26 mouse cellular contexts compared by ENCODE assay signal in genomic region chr6:127979831-127980230, GRCm38 (mm10).
DNase-seq lines count a peak whose midpoint lies in the region; ATAC-seq lines count a peak whose summit lies in the region.
"Had no signal": no experiment of that assay in that cellular context is flagged by ENCODE, and none has a peak within 500 bp of the region (broad histone marks: within the 10 kb centered on the region; RNA-seq: fewer than 3 reads in every experiment).

No protein-coding gene starts in this region.

- WGBS in hindbrain, embryonic 10.5 days = 91% methylated on average over 5 of the region's 5 CpGs
- WGBS in hindbrain, embryonic 12.5 days = 91% methylated on average over 5 of the region's 5 CpGs
- 97% methylated on average over 5 of the region's 5 CpGs for WGBS in forebrain, embryonic 12.5 days

- H3K4me2 ChIP-seq in hindbrain, embryonic 12.5 days (replicated peaks) = no peak overlapping the region
- no peak overlapping the region for H3K4me2 ChIP-seq in forebrain, embryonic 12.5 days
- H3K4me2 ChIP-seq: embryonic facial prominence, embryonic 13.5 days; heart, embryonic 13.5 days; limb, embryonic 15.5 days; liver, embryonic 13.5 days had no signal

- no peak overlapping the region for H3K9ac ChIP-seq in hindbrain, embryonic 12.5 days
- H3K9ac ChIP-seq in forebrain, embryonic 12.5 days = no peak overlapping the region
- H3K9ac ChIP-seq: embryonic facial prominence, embryonic 13.5 days; heart, embryonic 13.5 days; limb, embryonic 15.5 days; liver, embryonic 13.5 days had no signal

- H3K27ac ChIP-seq in hindbrain, embryonic 10.5 days = peak overlapping the region; percentile 66
- H3K27ac ChIP-seq in hindbrain, embryonic 12.5 days = no peak overlapping the region
- no peak overlapping the region for H3K27ac ChIP-seq in forebrain, embryonic 12.5 days
- H3K27ac ChIP-seq: embryonic facial prominence, embryonic 13.5 days; forebrain, embryonic 10.5 days; limb, embryonic 15.5 days; liver, embryonic 13.5 days had no signal

- no peak for DNase-seq in hindbrain, embryonic 10.5 days (ENCODE audit: low spot score)
- peak; percentile 98 for DNase-seq in brain, adult 2 months (ENCODE audit: low read depth, low spot score)
- DNase-seq in cerebellum, adult 11-12 months = peak; percentile 98
- peak; percentile 98 for DNase-seq in cerebellum, adult 9-11 months
- no peak for DNase-seq in layer of hippocampus, postnatal 36 days
- no peak for DNase-seq in gastrocnemius, adult 8-10 months (ENCODE audit: low spot score in 2 of 2)
- DNase-seq: gastrocnemius, postnatal 14 days; heart, postnatal 10 days; kidney, adult 9 months; kidney, postnatal 10 days; layer of hippocampus, adult 9-11 months; liver, embryonic 13.5 days; lung, adult 18-20 months; lung, postnatal 4 days; midbrain, embryonic 14.5 days; thymus, postnatal 4 days had no signal

- H3K36me3 ChIP-seq in hindbrain, embryonic 10.5 days = no peaks in the 10 kb centered on the region
- H3K36me3 ChIP-seq in hindbrain, embryonic 12.5 days = no peaks in the 10 kb centered on the region
- H3K36me3 ChIP-seq in forebrain, embryonic 12.5 days (replicated peaks) = no peaks in the 10 kb centered on the region
- H3K36me3 ChIP-seq: forebrain, embryonic 10.5 days; heart, embryonic 13.5 days; limb, embryonic 15.5 days; liver, embryonic 13.5 days had no signal

- H3K9me3 ChIP-seq in hindbrain, embryonic 10.5 days = no peaks in the 10 kb centered on the region
- no peaks in the 10 kb centered on the region for H3K9me3 ChIP-seq in hindbrain, embryonic 12.5 days (replicated peaks)
- no peaks in the 10 kb centered on the region for H3K9me3 ChIP-seq in forebrain, embryonic 12.5 days
- H3K9me3 ChIP-seq: embryonic facial prominence, embryonic 13.5 days; forebrain, embryonic 10.5 days; heart, embryonic 13.5 days; limb, embryonic 15.5 days; liver, embryonic 13.5 days; megakaryocyte, embryonic 14.5 days had no signal

- H3K27me3 ChIP-seq in hindbrain, embryonic 10.5 days (ENCODE audit: insufficient read depth, poor library complexity, severe bottlenecking) = peaks cover 22% of the 10 kb centered on the region
- no peaks in the 10 kb centered on the region for H3K27me3 ChIP-seq in hindbrain, embryonic 12.5 days
- H3K27me3 ChIP-seq in forebrain, embryonic 12.5 days = 0 out of 2 replicates have a peak, but pooled peaks cover 5% of the 10 kb centered on the region
- H3K27me3 ChIP-seq: embryonic facial prominence, embryonic 13.5 days; heart, embryonic 13.5 days; limb, embryonic 15.5 days; liver, embryonic 13.5 days had no signal

- H3K4me3 ChIP-seq in hindbrain, embryonic 10.5 days = no peak overlapping the region
- no peak overlapping the region for H3K4me3 ChIP-seq in hindbrain, embryonic 12.5 days
- H3K4me3 ChIP-seq in forebrain, embryonic 12.5 days (replicated peaks) = no peak overlapping the region
- H3K4me3 ChIP-seq: embryonic facial prominence, embryonic 13.5 days; forebrain, embryonic 10.5 days; heart, embryonic 13.5 days; limb, embryonic 15.5 days; liver, embryonic 13.5 days; megakaryocyte, embryonic 14.5 days had no signal

- no peak for ATAC-seq in hindbrain, embryonic 12.5 days (ENCODE audit: low FRiP score)
- ATAC-seq in forebrain, embryonic 12.5 days (ENCODE audit: low FRiP score) = no peak
- ATAC-seq: forebrain, embryonic 16.5 days; intestine, embryonic 16.5 days; lung, postnatal 0 days had no signal

- H3K4me1 ChIP-seq in hindbrain, embryonic 10.5 days (replicated peaks) = peaks cover 70% of the 10 kb centered on the region
- H3K4me1 ChIP-seq in hindbrain, embryonic 12.5 days = peaks cover 22% of the 10 kb centered on the region
- H3K4me1 ChIP-seq in forebrain, embryonic 12.5 days = peaks cover 15% of the 10 kb centered on the region

Comparison
In these comparisons a context has a peak if more than half of its experiments do, and no peak if none do; other contexts are left out.
1. DNase-seq: peak in brain, adult 2 months (single experiment), cerebellum, adult 11-12 months (single experiment) and cerebellum, adult 9-11 months (single experiment); none in hindbrain, embryonic 10.5 days (single experiment), layer of hippocampus, postnatal 36 days (0 of 2) and gastrocnemius, adult 8-10 months (0 of 2).